Mouse (Mus musculus) c-Kit-positive CD71-positive TER-119-negative erythroid progenitor cells, embryonic 14.5 days (primary cell): Measurements from ENCODE around the gene Aak1.

ENCODE experiments used
- DNase-seq: peaks from one replicate; pipeline ENCODE4 v3.0.0-alpha.2; 2013; ENCODE audit warnings: low read depth

Aak1 gene

GRCm38 (mm10) chr6:86963987-86964685, 114.8 kb downstream of the Aak1 start:
- no peak for DNase-seq

DNA sequence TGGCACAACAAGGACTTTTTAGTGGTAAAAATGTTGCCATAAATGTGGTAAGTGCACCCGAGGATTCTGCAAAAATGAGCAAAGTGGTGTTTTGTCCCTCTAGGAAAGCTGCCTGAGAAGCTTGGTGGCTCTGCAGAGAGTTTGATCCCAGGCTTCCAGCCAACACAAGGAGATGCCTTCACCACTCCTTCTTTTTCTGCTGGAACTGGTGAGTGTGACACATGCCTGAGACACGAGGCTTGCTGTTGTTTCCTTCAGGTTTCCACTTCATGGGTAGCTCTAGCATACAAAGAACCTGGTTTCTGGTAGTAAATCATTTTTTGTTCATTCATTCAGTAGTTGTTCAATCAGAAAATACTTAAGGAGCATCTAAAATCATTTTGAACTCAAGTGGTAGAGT, 117.8 kb downstream of the Aak1 start:
- DNase-seq, result no peak

- DNase-seq, result no peak
Observed at GRCm38 (mm10) chr6:86973956-86974355, 124.6 kb downstream of the Aak1 start.

DNA sequence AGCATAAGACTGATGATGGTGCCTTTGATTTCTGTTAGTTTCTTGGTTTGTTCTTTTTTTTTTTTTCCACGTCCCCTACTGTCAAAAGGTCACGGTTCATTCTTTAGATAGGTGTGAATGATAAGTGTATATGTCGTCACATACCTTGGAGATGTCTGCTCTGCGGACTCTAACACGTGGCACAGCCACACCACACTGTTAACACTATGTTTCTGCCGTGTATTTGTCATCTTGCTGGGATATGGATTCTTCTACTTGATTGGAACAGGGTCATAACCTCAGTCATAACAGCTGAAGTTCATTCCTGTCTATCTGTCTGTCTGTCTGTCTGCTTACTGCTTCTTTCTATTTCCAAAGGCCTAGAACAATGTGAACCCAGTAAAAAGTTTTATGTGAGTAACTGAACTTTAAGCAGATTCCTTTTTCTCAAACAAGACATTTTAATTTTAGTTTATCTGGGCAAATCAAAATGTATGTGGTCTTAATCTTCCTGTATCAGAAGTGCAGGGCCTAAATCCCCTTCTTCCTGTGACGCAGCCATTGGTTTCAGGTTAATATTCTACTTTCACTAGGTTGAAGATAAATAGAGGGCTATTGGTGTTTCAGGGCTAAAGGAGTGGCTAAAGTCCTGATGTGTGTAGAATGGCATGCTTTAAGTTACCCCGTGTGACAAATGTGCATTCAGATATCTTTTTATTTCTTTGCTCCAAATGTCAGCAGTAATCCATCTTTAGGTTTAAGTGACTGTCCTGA, 129.0 kb downstream of the Aak1 start:
- no peak for DNase-seq

DNA sequence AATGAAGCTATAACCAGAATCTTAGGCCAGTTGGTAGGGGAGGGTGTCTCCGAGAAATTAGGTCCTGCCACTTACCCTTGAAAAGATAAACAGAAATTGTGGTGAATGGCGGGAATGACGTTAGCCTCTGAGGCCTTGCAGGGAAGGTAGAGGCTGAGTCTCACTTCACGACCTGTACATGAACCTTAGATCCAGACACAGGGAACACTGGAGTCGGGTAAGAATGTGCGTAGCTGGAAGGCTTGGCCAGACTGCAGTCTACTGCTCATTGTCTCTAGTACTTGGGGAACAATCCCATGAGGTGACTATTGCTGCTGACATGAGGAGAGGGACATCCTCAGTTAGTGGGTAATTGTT, 129.6 kb downstream of the Aak1 start:
- no peak for DNase-seq

- no peak for DNase-seq
Observed at GRCm38 (mm10) chr6:86981206-86981605, 131.9 kb downstream of the Aak1 start.

GRCm38 (mm10) chr6:86985314-86986106, 136.2 kb downstream of the Aak1 start:
- no peak for DNase-seq

DNA sequence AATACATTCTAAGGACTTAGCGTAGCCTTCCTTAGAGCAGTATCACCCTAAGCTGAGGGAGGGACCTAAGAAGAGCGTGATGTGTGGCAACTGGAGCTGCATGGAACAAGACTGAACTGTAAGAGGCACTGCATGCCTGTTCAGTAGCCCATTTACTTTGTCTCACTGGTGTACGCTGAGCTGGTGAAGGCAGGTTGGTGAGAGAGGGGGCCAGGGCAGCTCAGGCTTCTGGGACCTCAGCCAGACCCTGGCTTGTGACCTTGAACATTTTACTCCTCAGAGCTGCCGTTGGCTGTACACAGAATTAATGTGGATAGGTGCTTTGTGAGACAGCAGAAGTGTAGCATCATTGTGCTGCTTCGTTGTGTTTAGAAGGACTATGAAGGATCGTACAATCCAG, 140.3 kb downstream of the Aak1 start:
- no peak for DNase-seq

DNA sequence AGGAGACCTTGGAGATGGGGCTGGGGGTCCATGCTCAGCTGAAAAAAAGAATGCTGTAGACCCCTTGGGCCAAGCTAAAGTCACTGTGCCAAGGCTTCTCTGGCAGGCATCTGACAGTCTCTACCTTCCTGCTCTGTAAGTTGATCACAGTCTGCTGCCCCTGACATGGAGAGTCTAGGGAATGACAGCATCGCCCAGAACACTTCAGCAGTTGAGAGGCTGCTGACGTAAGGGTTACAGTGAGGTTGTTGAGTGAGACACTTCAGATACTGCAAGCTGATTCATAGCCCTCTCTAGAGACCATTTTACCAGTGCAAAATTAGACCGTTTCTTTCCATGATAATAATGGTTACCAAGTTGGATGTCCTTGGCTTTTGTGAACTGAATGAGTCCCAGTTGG, 141.7 kb downstream of the Aak1 start:
- no peak for DNase-seq

GRCm38 (mm10) chr6:86992349-86992748, 143.0 kb downstream of the Aak1 start:
- DNase-seq, result no peak

DNA sequence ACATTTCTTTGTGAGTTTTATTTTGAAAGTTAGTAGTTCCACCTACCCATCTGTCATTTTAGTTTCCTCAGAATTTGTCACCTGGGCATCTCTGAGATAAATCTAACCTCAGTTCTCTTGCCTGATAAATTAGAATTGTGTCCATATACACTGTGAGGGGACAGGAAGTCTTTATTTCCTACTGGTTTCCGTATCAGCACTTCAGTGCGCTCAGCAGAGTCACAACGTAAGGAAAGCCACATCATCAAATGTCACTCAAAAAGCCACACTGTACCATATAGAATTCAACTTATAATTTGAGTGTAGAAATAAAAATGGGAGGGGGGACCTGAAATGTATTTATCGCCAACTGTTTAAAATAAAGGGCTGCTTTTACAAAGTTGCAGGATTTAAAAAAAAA, 144.9 kb downstream of the Aak1 start:
- DNase-seq, result no peak

GRCm38 (mm10) chr6:86996629-86997307, 147.5 kb downstream of the Aak1 start:
- no peak for DNase-seq

DNA sequence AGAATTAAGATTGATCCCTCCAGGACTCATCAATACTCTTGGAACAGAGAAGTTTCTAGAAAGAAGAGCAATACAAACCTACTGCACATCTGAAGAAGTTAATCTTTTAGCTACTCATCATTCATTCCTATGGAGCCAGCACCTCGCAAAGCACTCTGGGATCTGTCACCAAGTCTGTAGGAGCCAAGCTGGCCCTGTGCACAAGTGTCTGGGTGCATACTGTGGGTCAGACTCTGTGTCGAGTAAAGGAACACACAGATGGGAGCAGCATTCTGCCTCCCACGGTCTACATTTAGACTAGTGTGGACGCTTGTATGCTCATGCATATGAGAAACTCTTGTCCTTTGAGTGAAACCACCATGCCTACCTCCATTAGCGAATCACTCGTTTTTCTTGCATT, 148.0 kb downstream of the Aak1 start:
- no peak for DNase-seq

DNA sequence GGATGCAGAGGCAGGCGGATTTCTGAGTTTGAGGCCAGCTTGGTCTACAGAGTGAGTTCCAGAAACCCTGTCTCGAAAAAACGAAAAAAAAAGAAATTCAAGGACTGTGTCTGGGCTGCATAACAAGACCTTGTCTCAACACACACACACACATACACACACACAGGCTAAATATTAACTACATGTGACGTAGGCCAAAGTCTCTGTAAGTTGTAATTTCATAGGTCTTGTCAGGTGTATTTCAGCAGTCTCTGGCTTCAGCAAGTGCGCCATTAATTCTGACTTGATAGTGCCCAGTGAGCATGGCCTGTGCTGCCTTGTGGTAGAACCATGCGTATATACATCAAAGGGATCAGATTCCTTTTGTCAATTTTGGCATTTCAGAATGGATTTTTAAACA, 152.7 kb downstream of the Aak1 start:
- DNase-seq, result no peak

DNA sequence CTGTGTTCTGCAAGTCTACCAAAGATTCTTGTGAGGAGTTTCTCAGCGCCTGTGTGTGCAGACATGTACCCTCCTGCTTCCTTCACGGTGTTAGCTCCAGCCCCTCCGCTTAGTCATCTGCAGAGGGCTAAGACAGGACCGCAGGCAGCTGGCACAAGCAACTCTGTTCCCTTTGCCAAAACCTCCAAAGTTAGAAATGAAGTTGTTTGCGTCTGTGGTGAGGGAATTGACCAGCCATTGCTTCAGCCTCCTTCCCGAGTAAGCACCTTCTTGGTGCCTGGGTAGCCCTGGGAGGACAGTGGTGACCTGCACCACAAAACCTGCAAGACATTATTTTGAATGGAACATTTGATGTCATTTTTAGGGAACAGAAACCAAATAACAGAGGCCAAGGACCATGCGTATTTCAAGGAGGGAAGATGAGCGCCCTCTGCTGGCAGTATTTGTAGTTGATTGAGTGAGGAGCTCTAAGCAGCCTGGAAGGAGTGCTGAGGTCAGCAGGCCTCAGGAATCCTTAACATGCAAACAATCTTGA, 153.3 kb downstream of the Aak1 start:
- DNase-seq, result peak; percentile 78

DNA sequence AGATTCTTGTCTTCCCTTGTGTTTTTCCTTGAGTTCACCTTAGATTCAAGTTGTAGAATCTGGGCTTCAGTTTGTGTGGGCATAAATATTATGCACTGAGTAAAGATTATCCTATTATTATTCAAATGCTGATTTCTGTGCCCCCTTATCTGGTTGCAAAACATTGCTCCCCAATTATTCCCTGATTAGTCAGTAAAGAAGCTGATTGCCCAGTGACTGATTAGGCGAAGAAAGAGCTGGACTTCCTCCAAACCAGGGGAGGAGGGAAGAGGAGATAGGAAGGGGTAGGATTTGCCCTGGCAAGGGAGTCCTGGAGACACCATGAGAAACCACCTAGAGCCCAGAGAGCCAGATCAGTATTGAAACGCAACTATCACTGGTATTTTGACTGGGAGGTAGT, 154.8 kb downstream of the Aak1 start:
- no peak for DNase-seq

GRCm38 (mm10) chr6:87005577-87005976, 156.3 kb downstream of the Aak1 start:
- no peak for DNase-seq

GRCm38 (mm10) chr6:87008887-87009286, 159.6 kb downstream of the Aak1 start, which contains the start of gene Nfu1:
Gene Nfu1, plus strand, starts transcription at chr6:87009236.
- DNase-seq, result no peak

- DNase-seq, result peak; percentile 90
Observed at GRCm38 (mm10) chr6:87009692-87010328, 160.5 kb downstream of the Aak1 start.

DNA sequence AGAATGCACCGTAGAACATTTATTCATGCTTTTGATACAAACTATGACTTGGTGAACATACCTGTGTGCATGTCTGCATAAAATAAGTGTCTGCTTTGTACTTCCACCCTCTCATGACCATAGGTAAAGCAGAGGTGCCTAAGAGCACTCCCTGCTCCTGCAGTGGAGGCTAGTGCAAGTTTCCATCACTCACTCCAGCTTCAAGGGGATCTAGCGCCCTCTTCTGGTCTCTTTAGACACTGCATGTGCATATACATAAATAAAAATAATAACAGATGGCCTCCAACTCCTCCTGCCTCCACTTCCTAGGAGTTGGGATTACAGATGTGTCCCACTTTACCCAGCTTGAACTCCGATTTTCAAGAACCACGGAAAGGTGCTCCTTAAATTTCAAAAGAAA, 167.6 kb downstream of the Aak1 start:
- peak; percentile 71 for DNase-seq

- DNase-seq, result no peak
Observed at GRCm38 (mm10) chr6:87018874-87019273, 169.6 kb downstream of the Aak1 start.

DNA sequence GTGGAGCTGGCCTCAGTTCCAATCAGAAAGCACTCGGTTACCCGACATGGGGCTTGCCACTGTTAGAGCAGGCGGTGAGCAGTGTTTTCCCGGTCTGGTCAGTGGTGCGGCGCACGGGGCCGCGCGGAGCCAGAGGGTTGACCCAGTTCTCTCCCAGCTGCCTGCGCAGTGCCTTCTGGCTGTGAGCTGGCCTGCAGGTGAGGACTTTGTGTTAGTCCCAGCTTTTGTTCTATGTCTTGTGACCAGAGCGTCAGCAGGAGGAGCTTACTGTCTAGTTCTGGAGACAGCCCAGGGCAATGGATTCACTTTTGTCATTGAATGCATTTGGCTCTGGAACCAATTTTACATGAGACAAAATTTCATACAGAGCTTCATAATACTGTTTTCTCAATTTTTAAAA, 172.5 kb downstream of the Aak1 start:
- DNase-seq, result no peak
